Mouse (Mus musculus) granulocyte monocyte progenitor cell, adult 5-6 weeks (primary cell): Measurements from ENCODE around the gene Zfp39. TPM values are rescaled to one million over a fixed set of nuclear protein-coding genes. Genes with fewer than 3 reads are reported as not detected.
A peak's percentile ranks its signal among the peaks of the same experiment; 100 is the strongest.

Experiments used
- ATAC-seq: replicated peaks from 2 replicates; pipeline ENCODE4 v1.8.0; 2016; ENCODE audit warnings: mild to moderate bottlenecking, moderate TSS enrichment, inconsistent platforms; ENCODE audit not compliant: poor library complexity, severe bottlenecking
- total RNA-seq, 2 experiments: library from RNA; stranded (forward) in 1 of 2; stranded (reverse) in 1 of 2; fragments of 200-712, 200-1000 nt in 1 of 2; fragments of >200 nt in 1 of 2; fragmentation: Nextera tagmentation in 1 of 2; gene quantifications; 2 replicates each; pipeline ENCODE4 v1.2.3; 2014 to 2017

Zfp39 gene
- total RNA-seq (2014; fragmentation: Nextera tagmentation) (14.5 and 16.7 TPM in 2 replicates), total RNA-seq (2017) (7.2 and 9.5 TPM in 2 replicates)

GRCm38 (mm10) chr11:58903511-58904409 is at the start of gene Zfp39:
Gene Zfp39 (minus strand): TSS chr11:58904225.
- ATAC-seq = peak; percentile 96

GRCm38 (mm10) chr11:58953351-58954169 is 49.5 kb upstream of the Zfp39 start:
- ATAC-seq = peak; percentile 30

DNA sequence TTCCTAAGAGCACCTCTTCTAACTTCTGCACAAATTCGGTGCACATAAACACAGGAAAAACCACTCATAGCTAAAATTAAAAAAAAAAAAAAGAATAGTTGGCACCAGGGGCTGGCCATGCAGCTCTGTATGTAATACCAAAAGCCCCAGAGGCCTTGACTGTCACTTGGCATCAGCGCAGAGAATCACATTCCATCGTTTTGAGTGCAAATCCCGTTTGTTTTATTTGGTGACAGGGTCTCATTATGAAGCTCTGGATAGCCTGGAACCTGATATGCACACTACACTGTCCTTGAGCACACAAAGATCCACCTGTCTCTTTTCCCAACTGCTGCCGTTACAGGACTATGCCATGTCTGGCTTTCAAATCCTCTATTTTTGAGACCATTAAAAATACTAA is 47.2 kb upstream of the Zfp39 start:
- no peak for ATAC-seq

DNA sequence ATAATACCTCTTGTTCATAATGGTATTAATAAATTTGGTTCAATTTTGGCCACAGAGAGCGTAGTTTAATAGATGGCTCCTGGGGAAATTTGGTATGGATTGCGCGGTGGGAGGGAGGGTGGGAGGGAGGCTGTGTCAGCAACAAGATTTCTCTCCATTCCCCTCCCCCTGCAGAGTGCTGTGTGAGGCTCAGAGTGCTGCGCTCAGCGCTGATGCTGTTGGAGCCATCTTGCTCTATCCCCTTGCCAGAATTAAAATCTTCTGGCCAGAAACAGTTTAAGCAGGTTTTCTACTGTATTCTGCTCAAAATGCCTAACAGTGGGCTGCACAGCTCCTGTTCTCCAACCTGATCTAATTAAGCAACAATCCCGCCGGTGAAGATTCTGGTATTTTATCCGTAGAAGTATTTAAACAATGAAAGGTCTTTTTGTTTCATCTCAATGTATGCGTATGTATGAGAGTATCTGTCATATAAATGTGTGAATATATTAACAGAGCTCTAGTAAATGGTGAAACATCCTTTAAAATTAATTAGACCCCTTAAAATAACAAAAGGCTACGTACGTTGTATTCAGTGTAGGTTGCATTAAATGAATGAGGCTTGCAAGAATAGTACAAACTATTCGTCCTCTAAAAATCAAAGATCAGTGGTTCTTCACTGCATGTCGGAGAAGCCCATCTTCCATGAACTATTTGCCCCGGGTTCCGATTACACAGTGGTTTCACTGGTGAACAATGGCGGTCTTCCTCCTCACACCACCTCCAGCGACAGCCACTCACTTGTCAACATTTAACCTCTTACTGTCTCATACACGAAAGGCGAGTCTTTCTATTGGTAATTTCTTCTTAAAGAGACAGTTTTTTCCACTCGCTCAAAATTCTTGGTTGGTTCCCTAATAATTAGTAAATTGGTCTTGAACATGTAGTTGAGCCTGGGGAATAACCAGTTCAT is 45.7 kb upstream of the Zfp39 start:
- ATAC-seq = no peak

DNA sequence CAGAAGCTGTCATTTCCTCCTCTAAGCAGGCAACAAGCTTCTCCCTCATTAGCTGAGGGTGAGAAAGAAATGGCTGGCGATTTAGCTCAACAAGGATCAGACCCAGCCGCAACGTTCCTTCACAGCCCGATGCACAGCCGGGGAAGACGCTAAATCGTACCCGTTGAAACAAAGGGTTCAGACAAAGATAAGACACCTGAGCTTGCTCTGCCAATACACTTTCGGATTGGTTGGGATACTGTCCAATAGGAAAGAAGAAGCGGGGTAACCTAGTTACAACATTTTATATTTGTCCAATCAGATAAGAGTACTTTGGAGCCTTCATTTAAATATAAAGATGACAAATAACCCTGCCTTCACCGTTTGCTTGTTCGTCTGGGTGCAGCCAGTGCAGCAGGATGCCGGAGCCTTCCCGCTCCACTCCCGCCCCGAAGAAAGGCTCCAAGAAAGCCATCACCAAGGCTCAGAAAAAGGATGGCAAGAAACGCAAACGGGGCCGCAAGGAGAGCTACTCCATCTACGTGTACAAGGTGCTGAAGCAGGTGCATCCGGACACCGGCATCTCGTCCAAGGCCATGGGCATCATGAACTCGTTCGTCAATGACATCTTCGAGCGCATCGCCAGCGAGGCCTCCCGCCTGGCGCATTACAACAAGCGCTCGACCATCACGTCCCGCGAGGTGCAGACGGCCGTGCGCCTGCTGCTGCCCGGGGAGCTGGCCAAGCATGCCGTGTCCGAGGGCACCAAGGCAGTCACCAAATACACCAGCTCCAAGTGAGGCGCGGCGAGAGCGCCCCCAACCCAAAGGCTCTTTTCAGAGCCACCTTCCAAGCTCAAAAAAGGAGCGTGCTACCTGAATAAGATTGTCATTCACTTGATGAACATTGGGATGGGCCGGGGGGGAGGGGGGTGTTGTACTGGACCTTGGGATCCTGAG is 44.8 kb upstream of the Zfp39 start, which contains the start of gene Hist3h2ba:
Gene Hist3h2ba (plus strand): TSS at position 379 of the 938 bp plus-strand sequence.
- ATAC-seq = peak; percentile 39

DNA sequence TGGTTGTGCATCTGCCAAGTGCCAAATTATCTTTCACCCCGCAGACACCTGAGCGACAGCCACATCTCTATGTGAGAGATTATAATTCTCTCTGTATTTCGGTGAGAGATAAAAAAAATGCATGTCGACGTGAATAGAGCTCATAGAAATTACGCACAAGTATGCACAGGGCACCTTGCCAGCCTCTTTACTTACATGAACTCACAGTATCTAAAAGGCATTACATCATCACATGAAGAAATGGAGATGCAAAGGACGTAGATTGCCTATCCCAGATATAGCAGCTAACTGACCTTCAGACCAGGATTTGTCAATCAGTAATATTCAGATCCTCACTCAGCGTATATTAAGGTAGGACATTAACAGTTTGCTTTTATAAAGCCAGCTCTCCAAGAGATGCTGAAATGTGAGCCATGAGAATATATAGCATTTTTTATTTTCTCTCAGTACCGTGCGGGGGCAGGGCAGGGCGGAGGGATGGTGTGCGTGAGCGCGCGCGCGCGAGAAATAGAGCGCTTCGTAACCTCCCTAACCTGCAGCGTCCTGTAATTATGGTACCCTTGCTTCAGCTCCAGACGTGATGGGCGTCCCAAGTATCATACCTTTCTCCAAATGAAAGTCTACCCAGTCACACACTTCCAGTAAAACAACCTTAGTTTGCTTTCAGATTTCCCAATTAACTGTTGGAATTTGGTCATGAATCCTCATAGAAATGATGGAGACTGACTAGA is 43.9 kb upstream of the Zfp39 start:
- no peak for ATAC-seq

GRCm38 (mm10) chr11:58947306-58947705 is 43.3 kb upstream of the Zfp39 start:
- no peak for ATAC-seq

DNA sequence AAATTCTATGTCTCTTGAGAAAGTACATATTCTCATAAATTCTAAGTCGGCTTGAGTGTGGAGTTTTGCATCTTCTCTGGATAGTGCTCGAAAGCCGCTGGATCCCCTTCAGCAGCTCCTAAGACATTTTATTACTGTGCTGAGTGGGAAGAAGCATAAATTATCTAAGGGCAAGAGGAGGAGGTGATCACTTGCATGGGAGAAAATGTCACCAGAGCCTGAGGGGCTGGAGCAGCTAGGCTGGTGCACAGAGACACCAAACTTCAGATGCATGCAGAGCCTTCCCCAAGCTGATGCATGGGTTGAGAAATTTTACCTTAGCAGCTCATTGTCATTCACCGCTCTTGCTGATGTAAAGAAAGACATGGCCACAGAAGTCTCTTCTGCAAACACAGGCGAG is 40.1 kb upstream of the Zfp39 start:
- no peak for ATAC-seq

DNA sequence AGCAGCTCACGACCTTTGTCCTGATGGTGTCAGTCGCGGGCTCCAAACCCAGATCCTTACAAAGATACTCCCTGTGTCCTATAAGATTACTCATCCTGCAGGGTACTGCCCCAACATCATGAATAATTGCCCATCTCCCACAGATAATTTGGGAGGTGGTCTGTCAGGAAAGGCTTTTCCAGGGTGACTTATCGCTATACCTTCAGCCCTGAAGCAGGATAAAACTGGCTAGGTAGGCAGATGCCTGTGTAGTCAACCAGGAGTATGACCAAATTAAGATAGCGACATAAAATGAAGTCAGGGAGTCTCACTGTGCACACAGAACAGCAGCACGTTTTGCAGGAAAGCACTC is 35.0 kb upstream of the Zfp39 start:
- ATAC-seq = no peak

GRCm38 (mm10) chr11:58938322-58939087 is 34.5 kb upstream of the Zfp39 start, which contains the start of gene Rnf187:
Gene Rnf187 (minus strand): TSS chr11:58938916.
- peak; percentile 95 for ATAC-seq

DNA sequence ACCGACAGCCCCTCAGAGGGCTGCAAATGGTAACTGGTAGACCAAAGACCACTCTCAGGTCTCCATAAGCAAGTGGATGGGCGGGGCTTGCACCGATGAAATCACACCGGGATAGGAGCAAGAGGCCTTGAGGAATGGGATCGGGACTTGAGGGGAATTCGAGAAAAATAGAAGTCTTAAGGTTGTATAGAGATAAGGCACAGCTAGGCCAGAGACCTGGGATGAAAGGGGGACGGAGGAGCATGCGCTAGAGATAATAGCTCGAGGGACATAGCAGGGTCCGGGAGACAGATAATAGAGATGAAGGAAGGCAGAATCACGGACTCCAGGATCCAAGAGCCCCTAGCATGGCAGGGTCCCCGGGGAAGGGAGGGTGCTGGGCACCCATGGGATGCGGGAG is 33.9 kb upstream of the Zfp39 start:
- peak; percentile 0; the same call in 1 of the 2 replicates for ATAC-seq

- no peak for ATAC-seq
Observed at GRCm38 (mm10) chr11:58931576-58931975, 27.6 kb upstream of the Zfp39 start.

DNA sequence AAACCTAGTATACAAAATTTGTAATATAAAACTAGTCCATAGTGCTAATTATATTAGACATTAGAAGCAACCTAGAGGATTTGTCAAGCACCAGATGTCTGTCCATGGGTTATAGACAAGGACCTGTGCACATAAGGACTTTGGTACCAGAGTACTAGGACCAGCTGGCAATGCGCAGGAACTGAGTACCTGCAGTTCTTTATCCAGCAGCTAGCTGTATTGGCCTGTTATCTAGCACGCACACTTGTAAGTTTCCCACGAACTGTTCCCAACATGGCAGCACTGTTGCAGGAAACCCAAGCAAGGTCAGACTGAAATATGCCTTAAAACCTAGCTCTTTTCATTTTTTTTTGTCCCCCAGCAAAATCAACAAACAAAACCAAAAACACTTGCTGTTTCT is 26.2 kb upstream of the Zfp39 start:
- ATAC-seq = no peak

GRCm38 (mm10) chr11:58929641-58930040 is 25.6 kb upstream of the Zfp39 start:
- ATAC-seq = no peak

GRCm38 (mm10) chr11:58929055-58929454 is 25.0 kb upstream of the Zfp39 start:
- no peak for ATAC-seq

DNA sequence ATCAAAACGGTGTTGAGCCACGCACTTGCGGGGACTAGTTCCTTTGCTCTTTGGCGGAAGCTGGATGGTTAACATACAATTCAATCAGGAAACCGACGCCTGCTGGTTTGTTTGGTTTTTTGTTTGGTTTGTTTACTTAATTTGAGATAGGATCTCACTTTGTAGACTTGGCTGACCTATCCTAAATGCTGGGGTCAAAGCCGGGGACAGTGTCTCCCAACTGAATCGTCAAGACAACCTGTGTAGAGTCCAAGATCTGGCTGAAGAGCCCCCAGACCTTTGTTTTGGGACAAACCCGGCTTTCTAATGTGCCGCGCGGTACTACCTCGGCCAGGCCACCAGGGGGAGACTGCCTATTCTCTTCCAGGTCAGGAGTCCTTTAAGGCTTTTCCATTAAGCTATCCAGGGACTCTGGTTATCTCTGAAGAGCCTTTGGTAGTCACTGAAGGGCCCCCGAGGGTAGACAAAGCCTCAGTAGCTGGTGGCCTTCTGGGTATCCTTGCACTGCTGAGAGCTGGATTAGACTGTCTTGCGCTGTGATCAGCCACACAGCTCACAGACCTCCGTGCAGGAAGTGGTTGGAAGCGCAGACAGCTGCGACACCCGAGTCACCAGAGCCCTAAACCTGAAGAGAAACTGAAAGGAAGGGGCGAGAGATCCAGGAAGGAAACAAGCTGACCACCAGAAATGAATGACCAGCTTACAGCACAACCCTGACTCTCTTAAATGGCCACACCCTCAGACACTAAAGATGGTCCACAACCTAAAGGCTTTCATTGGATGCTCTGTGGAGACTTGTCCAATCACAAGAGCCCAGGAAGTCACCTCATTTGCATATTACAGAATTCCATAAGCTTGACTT is 24.0 kb upstream of the Zfp39 start:
- ATAC-seq = peak; percentile 92

DNA sequence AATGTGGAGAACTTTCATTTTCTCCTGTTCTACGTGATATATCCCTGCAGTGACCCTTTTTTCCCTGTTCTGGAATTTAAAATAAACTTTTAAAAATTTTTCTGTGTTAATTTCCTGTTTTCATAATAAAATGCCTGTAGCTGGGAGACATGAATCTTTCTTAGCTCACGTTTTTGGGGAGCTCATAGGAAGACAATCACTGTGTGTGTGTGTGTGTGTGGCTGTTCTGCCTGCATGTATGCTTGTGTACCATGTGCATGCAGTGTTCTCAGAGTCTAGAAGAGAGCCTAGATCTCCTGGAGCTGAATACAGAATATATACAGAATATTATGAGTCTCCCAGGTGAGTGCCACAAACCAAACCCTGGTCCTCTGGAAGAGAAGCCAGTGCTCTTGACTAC is 23.0 kb upstream of the Zfp39 start:
- no peak for ATAC-seq
